Mouse (Mus musculus): ENCODE measurements at regions not wholly inside any gene's neighbourhood (a gene's known extent, or its start where the extent isn't known, plus 50 kb on each side); places are given as distances from the start of the nearest gene placed in this dataset.

DNA sequence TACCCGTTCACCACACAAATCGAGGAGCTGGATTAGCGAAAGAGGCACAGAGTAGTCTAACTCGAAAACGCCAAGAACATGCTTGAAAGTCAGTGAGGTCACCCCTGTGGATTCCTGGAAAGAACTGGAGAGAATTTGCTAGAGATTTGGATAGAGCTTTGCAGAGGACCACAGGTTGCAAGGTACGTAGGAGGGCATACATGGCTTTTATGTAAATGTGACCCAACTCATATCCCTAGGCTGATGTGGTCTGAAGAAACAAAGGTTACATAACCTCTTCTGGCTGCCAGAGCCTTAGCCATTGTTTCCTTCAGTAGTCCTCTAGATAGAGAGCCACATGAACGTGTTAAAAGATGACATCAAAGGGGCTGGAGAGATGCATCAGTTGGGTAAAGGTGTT lies 525.7 kb upstream of the Sox9 start:
- intact Hi-C loops (cut with DNase I), result no loop called here
- no peak for DNase-seq (ENCODE audit: low spot score in 2 of 2)

DNA sequence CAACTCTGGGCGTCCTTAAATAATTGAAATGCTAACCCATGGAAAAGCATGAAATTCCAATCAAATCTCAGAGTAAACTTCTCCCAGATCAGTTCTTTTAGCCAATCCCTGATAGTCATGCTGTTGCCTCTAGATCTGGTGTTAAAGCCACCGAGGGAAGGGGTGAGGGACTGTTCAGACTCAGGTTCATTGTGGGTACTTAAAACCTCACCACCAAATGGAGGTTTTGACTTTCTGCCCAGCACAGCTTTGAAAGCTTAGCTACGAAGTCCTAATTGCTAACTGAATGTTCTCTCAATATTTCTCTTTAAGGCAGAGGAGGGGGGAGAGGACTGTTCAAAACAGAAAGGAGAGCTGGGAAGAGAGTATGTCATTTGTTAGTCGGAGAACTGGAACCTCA lies 517.9 kb upstream of the Sox9 start:
- intact Hi-C loops (cut with DNase I), result no loop called here
- no peak for DNase-seq (ENCODE audit: low spot score in 2 of 2)

DNA sequence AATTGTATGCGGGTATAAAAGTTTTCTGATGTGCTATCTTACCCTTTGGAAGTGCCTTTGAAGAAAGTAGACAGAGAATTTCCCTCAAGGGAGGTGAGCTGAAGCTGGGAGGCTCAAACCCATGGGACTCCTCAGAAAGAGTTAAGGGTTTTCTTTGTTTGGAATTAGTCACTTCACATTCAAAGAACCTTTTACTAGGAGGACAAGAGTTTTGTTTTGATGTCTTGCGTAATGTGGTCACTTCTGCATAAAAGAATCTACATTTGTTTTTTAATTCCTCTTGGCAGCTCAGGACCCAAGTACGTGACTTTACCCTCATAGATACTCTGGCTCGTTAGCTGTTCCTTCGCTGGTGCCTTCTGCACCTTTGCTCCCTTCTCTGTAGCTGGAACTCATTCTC lies 511.1 kb upstream of the Sox9 start:
- intact Hi-C loops (cut with DNase I), result no loop called here

DNA sequence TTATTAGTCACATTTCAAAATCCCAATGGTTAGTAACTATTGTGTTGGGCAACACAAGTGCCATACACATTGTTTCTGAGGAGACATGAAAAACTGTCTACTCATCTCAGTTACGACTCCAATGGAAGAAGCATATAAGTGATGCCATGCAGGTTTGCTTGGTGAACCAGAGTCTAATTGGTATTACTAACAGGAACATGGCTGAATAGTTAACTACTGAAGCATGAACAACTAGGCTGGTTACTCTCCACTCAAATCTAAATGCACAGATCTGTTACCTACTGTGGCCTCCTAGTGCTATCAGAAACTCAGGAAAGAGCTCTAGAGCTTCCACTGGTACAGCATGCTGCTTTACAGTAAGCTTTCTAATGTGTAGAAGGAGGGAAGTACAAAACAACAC lies 503.5 kb upstream of the Sox9 start:
- no peak for DNase-seq (ENCODE audit: low spot score in 2 of 2)
- intact Hi-C loops (cut with DNase I), result no loop called here

More for the DNA sequence above, 511.1 kb upstream of the Sox9 start:
- DNase-seq (ENCODE audit: low spot score in 2 of 2), result no peak

DNA sequence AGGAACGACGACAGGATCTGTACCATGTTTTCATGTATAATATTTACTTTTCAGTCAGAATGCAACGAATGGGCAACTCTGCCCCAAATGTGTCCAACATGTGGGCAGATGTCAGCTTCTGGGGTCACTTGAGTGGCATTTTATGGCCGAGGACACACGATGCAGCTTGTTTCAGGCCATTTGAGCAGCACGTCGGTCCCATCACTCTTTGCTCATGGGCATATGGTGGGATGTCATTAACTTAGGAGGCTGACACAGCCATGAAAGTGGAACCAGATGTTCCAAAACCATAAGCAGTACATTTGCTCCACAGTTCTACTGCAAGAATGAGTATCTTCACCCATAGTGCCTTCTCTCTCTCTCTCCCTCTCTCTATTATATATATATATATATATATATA lies 499.1 kb upstream of the Sox9 start:
- no peak for DNase-seq (ENCODE audit: low spot score in 2 of 2)
- intact Hi-C loops (cut with DNase I), result no loop called here

DNA sequence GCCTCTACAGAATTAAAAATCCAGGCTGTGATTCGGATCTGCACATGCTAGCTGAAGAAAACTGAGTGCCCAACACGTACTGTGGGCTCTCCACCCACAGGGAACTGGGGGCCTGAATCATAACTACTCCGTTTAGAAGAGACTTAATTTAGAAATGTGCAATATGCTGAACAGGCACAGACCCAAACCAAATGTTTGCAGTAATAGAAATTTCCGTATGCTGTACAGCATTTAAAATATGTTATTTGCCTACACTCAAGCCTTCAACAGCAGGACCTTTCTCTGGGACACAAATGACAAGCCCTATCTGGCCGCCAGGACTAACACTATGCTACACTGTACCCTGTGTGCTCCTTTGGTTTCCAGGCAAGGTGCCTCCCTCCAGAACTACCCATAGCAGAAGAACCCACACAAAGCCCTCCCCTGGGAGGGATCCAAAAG lies 483.1 kb upstream of the Sox9 start:
- intact Hi-C loops (cut with DNase I), result no loop called here
- peak; percentile 46 to 51 for DNase-seq (ENCODE audit: low spot score in 2 of 2)

DNA sequence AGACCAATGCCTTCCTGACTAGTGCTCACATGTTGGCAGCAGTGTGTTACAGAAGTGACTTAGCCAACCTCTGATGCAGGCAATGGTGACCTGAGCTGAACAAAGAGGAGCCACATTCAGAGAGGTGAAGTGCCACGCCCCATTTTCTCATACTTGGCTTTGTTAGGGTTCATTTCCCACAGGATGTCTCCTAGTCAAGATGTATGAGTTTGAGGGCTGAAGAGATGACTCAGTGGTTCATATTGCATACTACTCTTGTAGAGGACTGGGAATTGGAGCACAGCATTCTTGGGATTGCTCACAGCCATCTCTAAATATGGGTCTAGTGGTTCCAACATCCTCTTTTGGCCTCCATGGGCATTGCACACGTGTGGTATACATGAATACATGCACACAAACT lies 478.9 kb upstream of the Sox9 start:
- intact Hi-C loops (cut with DNase I), result no loop called here
- DNase-seq (ENCODE audit: low spot score in 2 of 2), result no peak

DNA sequence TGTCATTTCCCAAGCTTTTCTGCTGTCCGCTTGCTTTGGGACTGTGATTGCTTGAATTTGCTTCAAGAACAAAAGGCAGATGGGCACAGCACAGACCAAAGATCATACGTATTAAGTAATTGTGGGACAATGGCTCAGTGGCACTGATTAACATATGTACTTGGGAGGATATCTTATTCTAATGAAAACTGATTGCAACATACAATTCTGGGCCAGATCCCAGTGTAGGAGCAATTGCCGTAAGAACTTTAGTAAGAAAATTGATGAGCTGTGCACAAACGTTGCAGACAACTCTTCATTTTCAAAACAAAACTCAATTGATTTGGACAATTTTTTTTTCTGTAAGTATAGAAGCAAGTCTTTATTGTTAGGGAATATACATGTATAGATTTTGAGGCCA lies 456.2 kb upstream of the Sox9 start:
- no peak for DNase-seq (ENCODE audit: low spot score in 2 of 2)
- intact Hi-C loops (cut with DNase I), result no loop called here

DNA sequence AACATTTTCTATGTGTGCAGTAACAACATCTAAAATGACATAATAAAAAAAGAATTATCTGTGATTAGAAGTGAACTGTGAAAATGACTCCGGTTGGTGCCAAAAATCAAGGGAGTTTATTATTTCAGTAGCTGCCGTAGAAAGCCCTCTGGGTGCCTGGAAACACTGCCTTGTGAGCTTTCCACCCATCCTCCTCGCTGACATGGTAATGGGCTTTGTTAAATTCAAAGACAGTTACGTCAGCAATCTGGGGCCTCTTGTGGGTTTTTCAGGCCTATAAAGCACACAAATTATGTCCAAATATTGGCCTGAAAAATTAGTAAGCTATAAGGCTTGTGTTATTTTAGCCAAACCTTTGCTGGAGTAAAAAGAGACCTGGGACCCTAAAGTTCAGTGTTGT lies 454.4 kb upstream of the Sox9 start:
- intact Hi-C loops (cut with DNase I), result no loop called here
- DNase-seq (ENCODE audit: low spot score in 2 of 2), result no peak

DNA sequence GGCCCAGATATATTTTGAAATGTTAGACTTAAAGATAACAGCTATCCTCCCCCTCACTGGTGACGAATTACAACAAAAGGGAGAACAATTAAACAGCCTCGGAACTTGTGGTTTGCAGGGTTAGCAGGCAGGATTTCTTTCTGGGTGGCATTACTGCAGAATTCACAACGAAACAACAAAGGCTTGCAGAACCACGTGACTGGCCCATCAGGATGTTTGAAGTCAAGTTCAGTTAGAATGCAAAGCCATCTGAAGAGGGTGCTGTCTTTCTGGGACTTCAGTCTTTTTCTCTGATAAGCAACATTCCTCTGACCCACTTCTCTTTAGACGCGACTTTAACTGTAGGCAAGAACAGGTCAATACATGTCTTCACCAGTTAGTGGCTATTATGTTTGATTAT lies 436.9 kb upstream of the Sox9 start:
- no peak for DNase-seq (ENCODE audit: low spot score in 2 of 2)
- intact Hi-C loops (cut with DNase I), result no loop called here

DNA sequence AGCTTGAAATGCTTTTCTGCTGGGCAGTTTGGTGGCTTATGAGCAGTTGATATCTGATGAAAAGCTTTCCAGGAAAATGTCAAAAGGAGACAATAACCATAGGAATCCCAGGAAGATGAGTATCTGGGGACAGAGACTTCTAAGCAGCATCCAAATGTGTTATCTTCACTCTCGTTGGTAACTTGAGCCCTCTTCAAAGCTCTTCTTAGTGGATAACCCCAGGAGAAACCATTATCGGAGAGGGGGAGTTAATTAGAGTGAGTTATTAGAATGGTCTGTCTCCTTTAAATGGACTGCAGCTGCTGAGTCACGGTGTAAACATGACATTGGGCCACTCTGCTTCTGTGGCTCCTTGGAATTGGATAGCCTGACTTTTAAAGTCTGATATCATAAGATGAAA lies 436.4 kb upstream of the Sox9 start:
- intact Hi-C loops (cut with DNase I), result no loop called here

DNA sequence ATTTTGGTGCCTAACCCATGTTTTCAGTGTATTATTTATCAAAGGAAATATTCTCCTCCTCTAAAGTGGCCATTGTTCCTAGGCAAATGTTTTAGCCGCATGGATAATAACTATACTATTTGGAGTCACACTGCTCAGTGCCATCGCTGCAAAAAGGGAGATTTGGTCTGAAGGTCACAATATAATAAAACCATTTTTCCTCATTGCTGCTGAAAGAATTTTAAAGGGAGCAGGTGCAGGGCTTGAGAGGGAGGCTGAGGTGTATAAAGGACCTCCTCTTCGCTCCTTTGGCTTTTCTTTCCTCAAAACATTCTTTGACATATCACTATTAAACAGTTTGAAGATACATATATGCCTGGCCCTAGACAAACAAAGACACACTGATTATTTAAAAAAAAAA lies 435.9 kb upstream of the Sox9 start:
- intact Hi-C loops (cut with DNase I), result no loop called here
- no peak for DNase-seq (ENCODE audit: low spot score in 2 of 2)

More for the DNA sequence above, 436.4 kb upstream of the Sox9 start:
- DNase-seq (ENCODE audit: low spot score in 2 of 2), result no peak

DNA sequence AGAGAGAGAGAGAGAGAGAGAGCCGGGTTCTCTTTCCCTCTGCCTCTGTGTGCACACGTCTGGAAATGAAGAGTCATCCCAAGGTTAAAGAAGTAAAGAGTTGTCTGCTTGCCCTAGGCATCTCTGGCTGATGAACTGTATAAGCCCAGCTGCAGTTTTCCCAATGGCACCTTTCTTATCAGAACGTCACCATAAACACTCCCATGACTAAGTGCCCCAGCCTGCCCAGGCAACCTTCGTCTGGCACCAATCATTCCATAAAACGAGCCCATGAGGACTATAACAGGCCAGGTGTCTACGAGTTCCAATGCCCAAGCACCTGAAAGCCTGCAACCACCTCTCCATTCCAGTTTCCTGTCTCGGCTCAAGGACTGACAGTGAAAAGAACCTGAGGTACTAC lies 435.5 kb upstream of the Sox9 start:
- DNase-seq (ENCODE audit: low spot score in 2 of 2), result no peak
- intact Hi-C loops (cut with DNase I), result no loop called here

DNA sequence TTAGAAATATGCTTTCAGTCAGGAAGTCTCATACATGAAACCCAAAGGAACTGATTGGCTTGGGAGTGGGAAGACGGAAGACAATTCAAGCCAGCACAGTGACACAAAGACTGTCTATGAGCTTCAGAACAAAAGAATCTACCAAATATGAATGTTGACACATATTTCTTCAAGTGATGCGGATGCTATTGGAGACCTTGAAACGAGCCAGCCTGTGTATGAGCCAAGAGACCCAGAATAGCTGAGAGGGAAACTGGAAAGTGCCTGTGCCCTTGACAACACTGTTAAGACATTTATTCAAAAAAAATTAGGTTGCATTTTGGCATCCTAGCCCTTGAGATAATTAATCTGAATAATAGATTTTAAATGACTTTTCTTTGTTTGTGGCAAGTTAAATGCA lies 426.7 kb upstream of the Sox9 start:
- intact Hi-C loops (cut with DNase I), result no loop called here
- no peak for DNase-seq (ENCODE audit: low spot score in 2 of 2)

DNA sequence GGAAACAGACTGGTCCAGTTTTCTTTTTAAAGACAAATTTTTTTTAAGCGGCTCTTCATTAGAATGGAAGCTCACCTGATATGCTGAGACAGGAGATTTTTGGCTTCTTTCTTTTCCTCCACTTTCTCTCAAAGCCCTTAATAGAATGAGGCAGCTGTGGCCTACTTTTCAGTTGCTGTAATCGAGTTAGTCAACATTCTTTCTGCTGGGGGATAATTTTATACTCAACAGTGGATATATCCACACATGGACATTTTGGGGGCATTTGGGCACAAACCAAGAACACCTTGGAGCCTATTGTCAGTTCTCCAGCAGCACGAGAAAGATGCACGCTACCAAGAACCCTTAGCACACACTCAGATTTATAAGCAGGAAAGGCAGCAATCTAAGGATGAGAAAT lies 415.3 kb upstream of the Sox9 start:
- DNase-seq (ENCODE audit: low spot score in 2 of 2), result no peak

DNA sequence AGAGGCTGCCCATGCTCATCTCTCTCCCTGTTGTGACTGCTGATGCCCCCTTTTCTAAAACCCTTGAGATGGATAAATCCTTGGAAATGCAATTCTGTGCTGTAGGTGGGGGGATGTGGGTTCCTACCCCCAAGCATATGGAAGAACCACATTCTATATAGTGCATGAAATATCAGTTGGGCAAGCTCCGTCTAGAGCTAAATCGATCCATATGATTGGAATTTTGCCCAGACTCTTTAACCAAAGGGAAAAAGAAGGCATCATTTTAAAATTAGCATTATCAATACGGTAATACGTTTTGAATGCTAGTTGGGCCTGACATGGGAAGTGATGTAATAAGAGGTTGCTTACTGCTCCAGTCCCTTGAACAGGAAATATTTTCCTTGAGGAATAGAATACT lies 411.1 kb upstream of the Sox9 start:
- DNase-seq (ENCODE audit: low spot score in 2 of 2), result no peak
- intact Hi-C loops (cut with DNase I), result no loop called here

More for the DNA sequence above, 415.3 kb upstream of the Sox9 start:
- intact Hi-C loops (cut with DNase I), result no loop called here

DNA sequence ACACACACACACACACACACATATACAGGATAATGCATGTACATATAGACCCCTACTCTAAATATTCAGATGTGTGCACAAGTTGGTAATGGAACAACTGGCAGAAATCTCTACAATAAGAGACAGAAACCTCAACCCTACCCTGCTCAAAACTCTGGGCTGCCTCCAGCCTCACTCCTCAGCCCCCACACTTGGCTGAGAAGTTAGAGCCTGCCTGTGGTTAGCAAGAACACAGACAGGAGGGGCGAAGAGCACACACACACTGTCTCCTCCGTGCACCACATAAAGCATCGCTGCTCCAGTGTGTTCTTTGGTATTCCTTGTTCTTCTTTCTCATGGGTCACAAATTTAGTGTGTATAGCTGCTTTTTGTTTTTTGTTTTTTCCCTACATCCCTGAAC lies 382.0 kb upstream of the Sox9 start:
- intact Hi-C loops (cut with DNase I), result no loop called here
- DNase-seq (ENCODE audit: low spot score in 2 of 2), result peak in 1 of 2 experiments; percentile 21

DNA sequence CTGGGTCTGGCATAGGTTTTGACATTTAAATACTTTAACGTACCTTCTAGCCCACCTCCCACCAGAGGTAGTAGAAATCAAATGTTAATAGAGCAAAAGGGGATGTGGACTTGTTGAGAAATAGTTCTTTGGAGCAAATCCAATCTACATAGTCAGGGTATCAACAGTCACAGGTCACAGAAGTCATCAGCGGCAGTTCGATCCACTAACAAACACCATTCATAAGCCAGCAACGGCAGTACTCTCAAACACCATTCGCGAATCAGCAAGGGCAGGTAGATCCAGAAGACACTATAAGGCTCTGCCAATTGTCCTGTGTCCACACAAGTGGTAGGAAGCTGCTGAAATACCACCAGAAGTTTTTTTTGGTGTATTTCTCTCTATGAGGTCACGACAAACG lies 374.3 kb upstream of the Sox9 start:
- intact Hi-C loops (cut with DNase I), result no loop called here
- no peak for DNase-seq (ENCODE audit: low spot score in 2 of 2)

DNA sequence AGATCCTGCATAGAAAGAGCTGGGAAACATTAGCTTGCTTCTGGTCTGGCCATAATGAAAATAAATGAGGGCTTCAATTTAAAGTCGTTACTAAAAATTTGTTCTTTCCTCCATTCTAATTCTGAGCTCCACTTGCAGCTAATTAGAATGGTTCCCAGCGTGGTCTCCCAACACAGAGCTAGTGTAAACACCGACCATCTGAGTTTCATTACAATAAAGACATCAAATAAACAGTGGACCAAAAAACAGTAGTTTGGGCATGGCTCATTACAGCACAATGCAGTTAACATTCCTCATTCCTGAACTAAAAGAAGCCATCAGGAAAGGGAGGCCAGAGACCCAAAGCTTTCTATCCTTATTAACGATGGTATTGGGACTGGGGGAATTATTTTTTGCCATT lies 369.6 kb upstream of the Sox9 start:
- DNase-seq (ENCODE audit: low spot score in 2 of 2), result no peak

DNA sequence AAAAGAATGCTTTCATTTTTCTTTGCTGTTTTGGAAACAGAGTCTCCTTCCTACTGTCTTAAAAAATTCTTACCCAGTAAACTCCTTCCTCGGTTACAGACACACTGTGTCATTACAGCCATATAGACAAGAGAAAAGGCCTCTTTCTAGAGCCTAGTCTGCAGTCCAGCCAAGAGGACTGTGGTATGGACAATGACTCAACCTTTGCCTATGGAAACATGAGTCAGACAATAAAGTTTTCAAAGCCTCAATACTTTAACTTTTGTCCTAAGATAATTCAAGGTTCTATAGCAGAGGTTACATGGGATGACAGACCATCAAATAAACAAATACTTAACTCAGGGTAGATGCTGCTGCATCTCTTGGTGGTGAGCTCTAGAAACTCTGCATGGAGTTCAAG lies 339.4 kb upstream of the Sox9 start:
- intact Hi-C loops (cut with DNase I), result no loop called here
- no peak for DNase-seq (ENCODE audit: low spot score in 2 of 2)

More for the DNA sequence above, 369.6 kb upstream of the Sox9 start:
- intact Hi-C loops (cut with DNase I), result no loop called here

DNA sequence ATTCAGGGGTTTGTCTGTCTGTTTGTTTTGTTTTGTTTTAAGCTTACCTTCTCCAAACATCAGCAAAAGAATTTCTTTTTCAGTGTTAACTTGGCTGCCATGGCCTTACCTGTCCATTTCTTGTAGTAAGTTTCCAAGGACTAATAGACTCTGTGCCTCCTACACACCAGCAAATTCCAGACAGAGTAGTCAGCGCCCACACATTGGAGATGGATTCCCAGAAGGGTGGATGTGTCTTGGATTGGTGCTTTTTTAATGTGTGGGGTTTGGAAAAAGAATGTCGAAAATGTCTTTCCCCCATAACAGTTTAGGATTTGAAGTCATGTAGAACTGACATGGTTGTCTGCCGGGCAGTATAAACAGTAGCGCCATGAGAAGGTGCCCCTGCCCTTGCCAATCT lies 338.1 kb upstream of the Sox9 start:
- no peak for DNase-seq (ENCODE audit: low spot score in 2 of 2)
- intact Hi-C loops (cut with DNase I), result no loop called here

DNA sequence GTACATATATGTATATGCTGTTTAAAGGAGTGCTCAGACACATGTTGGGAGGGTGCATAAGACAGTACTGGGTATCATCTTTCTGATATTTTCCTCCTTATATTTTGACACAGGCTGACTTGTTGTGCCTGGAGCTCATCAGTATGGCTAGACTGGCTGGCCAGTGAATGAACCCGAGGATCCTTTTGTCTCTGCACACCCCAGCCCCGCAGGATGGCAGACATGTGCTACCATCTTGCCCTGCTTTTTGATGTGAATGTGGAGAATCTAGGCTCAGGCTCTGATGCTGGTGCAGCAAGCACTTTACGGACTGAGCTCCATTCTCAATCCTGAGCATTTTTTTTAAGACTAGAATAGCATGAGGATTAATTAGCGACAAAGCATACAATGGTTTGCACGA lies 332.4 kb upstream of the Sox9 start:
- intact Hi-C loops (cut with DNase I), result no loop called here
- DNase-seq (ENCODE audit: low spot score in 2 of 2), result no peak

DNA sequence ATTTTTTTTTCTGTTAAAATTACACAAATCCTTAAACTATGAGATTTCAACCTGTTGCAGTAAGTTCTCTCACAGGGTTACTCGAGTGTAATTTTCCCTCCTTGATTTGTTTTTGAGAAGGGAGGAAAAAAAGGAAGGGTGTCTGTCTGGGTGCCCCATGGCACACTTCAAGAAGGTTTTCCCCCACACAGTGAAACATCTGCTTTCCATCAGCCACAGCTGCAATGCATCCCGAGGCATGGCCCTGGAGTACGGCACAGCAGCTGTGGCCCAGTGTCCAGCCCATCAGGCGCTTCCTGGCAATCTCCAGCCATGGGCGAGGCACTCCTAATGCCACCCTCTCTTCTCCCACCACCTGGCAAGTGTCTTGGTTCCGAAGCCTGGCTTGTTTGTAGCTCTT lies 331.8 kb upstream of the Sox9 start:
- DNase-seq (ENCODE audit: low spot score in 2 of 2), result no peak
- intact Hi-C loops (cut with DNase I), result no loop called here
